Mouse (Mus musculus) thymus, adult 2 months (tissue): ENCODE data around the gene Ncmap.

ENCODE experiments used
- CTCF ChIP-seq: fragments of 200-500 bp; IDR thresholded peaks from 2 replicates; pipeline ENCODE4 v1.5.1; 2012; ENCODE audit warnings: mild to moderate bottlenecking, control low read depth, low read length, moderate library complexity, borderline replicate concordance; ENCODE audit not compliant: control insufficient read depth, poor library complexity, insufficient read depth; ENCODE audit errors: extremely low read depth
- POLR2A ChIP-seq: fragments of 200-500 bp; IDR thresholded peaks from 2 replicates; pipeline ENCODE4 v1.6.1; 2012; ENCODE audit warnings: mild to moderate bottlenecking, low read length, control low read depth, moderate library complexity; ENCODE audit not compliant: control insufficient read depth, poor library complexity, insufficient read depth; ENCODE audit errors: extremely low read depth

DNA sequence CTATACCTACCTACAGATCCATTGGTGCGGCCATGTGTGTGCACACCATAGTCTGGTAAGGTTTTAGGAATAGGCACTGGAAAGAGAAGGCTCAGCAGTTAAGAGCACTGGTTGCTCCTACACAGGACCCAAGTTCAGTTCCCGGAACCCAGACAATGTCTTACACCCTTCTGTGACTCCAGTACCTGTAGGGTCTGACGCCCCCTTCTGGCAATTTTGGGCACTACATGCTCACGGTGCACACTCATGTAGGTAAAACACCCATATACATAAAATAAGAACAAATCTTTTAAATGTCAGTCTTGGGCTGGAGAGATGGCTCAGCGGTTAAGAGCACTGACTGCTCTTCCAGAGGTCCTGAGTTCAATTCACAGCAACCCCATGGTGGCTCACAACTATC, 24.7 kb downstream of the Ncmap start:
- TF ChIP-seq CTCF (no peak), POLR2A (no peak)
